In genomic region chr1:41275271-41275624, GRCm38 (mm10) we compare ENCODE assay signal across 10 mouse cellular contexts.
DNase-seq lines count a peak whose midpoint lies in the region; ATAC-seq and TF ChIP-seq lines count a peak whose summit lies in the region.
"Had no signal": no experiment of that assay in that cellular context is flagged by ENCODE, and none has a peak within 500 bp of the region (broad histone marks: within the 10 kb centered on the region; RNA-seq: fewer than 3 reads in every experiment).

No protein-coding gene starts in this region.

- H3K4me2 ChIP-seq in heart, embryonic 15.5 days = peak overlapping the region; percentile 55
- H3K4me2 ChIP-seq in midbrain, embryonic 14.5 days (ENCODE audit: low read length) = peak overlapping the region; percentile 46
- H3K4me2 ChIP-seq: liver, embryonic 15.5 days had no signal

- H3K9me3 ChIP-seq in heart, embryonic 15.5 days (replicated peaks) = no peaks in the 10 kb centered on the region
- no peaks in the 10 kb centered on the region for H3K9me3 ChIP-seq in hindbrain, embryonic 10.5 days
- H3K9me3 ChIP-seq in midbrain, embryonic 14.5 days (ENCODE audit: control insufficient read depth, low read length) = no peaks in the 10 kb centered on the region
- H3K9me3 ChIP-seq: liver, embryonic 15.5 days had no signal

- H3K27ac ChIP-seq in heart, embryonic 15.5 days = no peak overlapping the region
- peak overlapping the region; percentile 85 for H3K27ac ChIP-seq in hindbrain, embryonic 10.5 days
- peak overlapping the region; percentile 73 for H3K27ac ChIP-seq in midbrain, embryonic 14.5 days (replicated peaks; ENCODE audit: low read depth, low read length)
- no peak overlapping the region for H3K27ac ChIP-seq in thymus, adult 2 months (ENCODE audit: control insufficient read depth, insufficient read depth, low read length)
- H3K27ac ChIP-seq: liver, embryonic 15.5 days had no signal

- H3K4me1 ChIP-seq in heart, embryonic 15.5 days (replicated peaks) = peaks cover 11% of the 10 kb centered on the region; the same call in 1 of the 2 replicates
- peaks cover 60% of the 10 kb centered on the region for H3K4me1 ChIP-seq in hindbrain, embryonic 10.5 days (replicated peaks)
- H3K4me1 ChIP-seq in midbrain, embryonic 14.5 days (ENCODE audit: control insufficient read depth, insufficient read depth, low read length) = peaks cover 39% of the 10 kb centered on the region
- H3K4me1 ChIP-seq in thymus, adult 2 months (replicated peaks; ENCODE audit: control insufficient read depth, insufficient read depth, low read length) = no peaks in the 10 kb centered on the region
- H3K4me1 ChIP-seq: liver, embryonic 15.5 days had no signal

- DNase-seq in heart, postnatal 25 days (ENCODE audit: low spot score) = no peak
- DNase-seq in embryo, embryonic 10.5 days (ENCODE audit: low spot score) = peak; percentile 62
- DNase-seq in hindbrain, embryonic 10.5 days (ENCODE audit: low spot score) = peak; percentile 29
- DNase-seq in midbrain, embryonic 14.5 days = peak; percentile 60
- no peak for DNase-seq in thymus, postnatal 10 days (ENCODE audit: low spot score in 2 of 2)
- no peak for DNase-seq in thymus, adult 2 months
- DNase-seq: cerebellum, adult 9-10 months had no signal

- intact Hi-C loops in heart, postnatal 25 days (cut with DNase I) = no loop called here

- 16% methylated on average over 8 of the region's 8 CpGs for WGBS in heart, embryonic 15.5 days
- WGBS in hindbrain, embryonic 10.5 days = 5% methylated on average over 8 of the region's 8 CpGs
- 2% methylated on average over 8 of the region's 8 CpGs for WGBS in midbrain, embryonic 14.5 days
- WGBS in thymus, adult 2 months = 16% methylated on average over 8 of the region's 8 CpGs

- TF ChIP-seq CTCF in thymus, adult 2 months (IDR thresholded peaks at IDR 0.05; ENCODE audit: borderline replicate concordance, control insufficient read depth, extremely low read depth, insufficient read depth, low read length, poor library complexity) = no peak

- peak overlapping the region; percentile 16 for H3K4me3 ChIP-seq in heart, embryonic 15.5 days
- peak overlapping the region; percentile 40 for H3K4me3 ChIP-seq in hindbrain, embryonic 10.5 days
- H3K4me3 ChIP-seq in midbrain, embryonic 14.5 days (replicated peaks; ENCODE audit: low read depth, low read length) = peak overlapping the region; percentile 19
- no peak overlapping the region for H3K4me3 ChIP-seq in thymus, adult 2 months (ENCODE audit: control insufficient read depth, insufficient read depth, low read length)
- H3K4me3 ChIP-seq: liver, embryonic 15.5 days had no signal

- no peak for TF ChIP-seq POLR2A in thymus, adult 2 months (IDR thresholded peaks at IDR 0.05; ENCODE audit: control insufficient read depth, extremely low read depth, insufficient read depth, low read length, poor library complexity)

- no peak for ATAC-seq in heart, embryonic 15.5 days (replicated peaks; ENCODE audit: insufficient number of reproducible peaks, insufficient read depth, low FRiP score, low read depth)
- no peak for ATAC-seq in midbrain, embryonic 14.5 days (ENCODE audit: low FRiP score, low TSS enrichment)
- no peak for ATAC-seq in activated CD4-positive, CD25-positive, alpha-beta regulatory T cell, adult 4 months

- H3K9ac ChIP-seq in heart, embryonic 15.5 days = no peak overlapping the region
- no peak overlapping the region; the same call in 1 of the 2 replicates for H3K9ac ChIP-seq in midbrain, embryonic 14.5 days (replicated peaks; ENCODE audit: low read length)
- H3K9ac ChIP-seq: liver, embryonic 15.5 days had no signal

- H3K36me3 ChIP-seq in heart, embryonic 15.5 days = no peaks in the 10 kb centered on the region
- H3K36me3 ChIP-seq in hindbrain, embryonic 10.5 days = no peaks in the 10 kb centered on the region
- H3K36me3 ChIP-seq in midbrain, embryonic 14.5 days (ENCODE audit: control insufficient read depth, insufficient read depth, low read length) = no peaks in the 10 kb centered on the region
- no peaks in the 10 kb centered on the region for H3K36me3 ChIP-seq in thymus, adult 2 months (ENCODE audit: control insufficient read depth, insufficient read depth, low read length)
- H3K36me3 ChIP-seq: liver, embryonic 15.5 days had no signal

- H3K27me3 ChIP-seq in heart, embryonic 15.5 days = no peaks in the 10 kb centered on the region
- H3K27me3 ChIP-seq in hindbrain, embryonic 10.5 days (ENCODE audit: insufficient read depth, poor library complexity, severe bottlenecking) = peaks cover 3% of the 10 kb centered on the region; the same call in 1 of the 2 replicates
- H3K27me3 ChIP-seq in midbrain, embryonic 14.5 days (ENCODE audit: control insufficient read depth, insufficient read depth, low read length) = no peaks in the 10 kb centered on the region
- no peaks in the 10 kb centered on the region for H3K27me3 ChIP-seq in thymus, adult 2 months (ENCODE audit: control insufficient read depth, insufficient read depth, low read length)
- H3K27me3 ChIP-seq: liver, embryonic 15.5 days had no signal

Comparison
In these comparisons a context has a peak if more than half of its experiments do, and no peak if none do; other contexts are left out.
1. H3K27ac ChIP-seq: peak in hindbrain, embryonic 10.5 days (single experiment) and midbrain, embryonic 14.5 days (single experiment); none in heart, embryonic 15.5 days (single experiment) and thymus, adult 2 months (single experiment).
2. DNase-seq: peak in embryo, embryonic 10.5 days (single experiment), hindbrain, embryonic 10.5 days (single experiment) and midbrain, embryonic 14.5 days (single experiment); none in heart, postnatal 25 days (single experiment), thymus, postnatal 10 days (0 of 2) and thymus, adult 2 months (single experiment).